Mouse (Mus musculus): ENCODE results near the gene Ablim1.
A peak's percentile ranks its signal among the peaks of the same experiment; 100 is the strongest.

The Ablim1 gene

GRCm38 (mm10) chr19:57255157-57255556 lies 59.6 kb downstream of the Ablim1 start:
- DNase-seq: peak; percentile 49

DNA sequence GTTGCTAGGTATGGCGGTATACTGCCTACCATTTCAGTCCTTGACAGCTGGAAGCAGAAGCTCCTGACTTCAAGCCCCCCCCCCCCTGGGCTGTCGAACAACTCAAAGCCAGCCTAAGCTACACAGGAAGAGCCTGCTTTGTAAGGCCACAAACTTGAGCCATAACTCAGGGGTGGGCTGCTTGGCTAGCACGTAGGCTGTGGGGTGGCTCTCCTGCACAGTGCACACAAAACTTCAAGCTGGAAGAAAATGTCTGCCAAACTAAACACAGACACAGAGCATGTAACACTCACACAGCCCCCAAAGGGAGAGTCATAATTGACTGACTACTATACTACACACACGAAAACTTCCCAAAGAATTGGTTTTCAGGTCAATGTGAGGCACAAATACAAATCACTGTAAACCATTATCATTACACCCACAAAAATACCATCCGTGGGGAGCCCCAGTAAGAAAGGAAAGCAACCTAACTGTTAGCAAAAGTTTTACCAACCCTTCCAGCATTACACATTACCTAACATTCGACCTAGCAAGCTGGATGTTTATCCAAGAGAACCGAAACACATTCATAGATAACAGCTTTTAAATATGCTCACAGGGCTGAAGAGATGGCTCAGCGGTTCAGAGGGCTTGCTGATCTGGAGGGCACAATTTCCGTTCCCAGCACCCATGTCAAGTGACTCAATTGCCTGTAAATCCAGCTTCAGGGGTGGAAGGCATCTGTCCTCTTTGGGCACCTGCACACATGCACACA lies 61.8 kb downstream of the Ablim1 start:
- DNase-seq: no peak

GRCm38 (mm10) chr19:57248781-57249180 lies 65.9 kb downstream of the Ablim1 start:
- no peak for DNase-seq

GRCm38 (mm10) chr19:57247221-57247620 lies 67.5 kb downstream of the Ablim1 start:
- DNase-seq: peak; percentile 55

DNA sequence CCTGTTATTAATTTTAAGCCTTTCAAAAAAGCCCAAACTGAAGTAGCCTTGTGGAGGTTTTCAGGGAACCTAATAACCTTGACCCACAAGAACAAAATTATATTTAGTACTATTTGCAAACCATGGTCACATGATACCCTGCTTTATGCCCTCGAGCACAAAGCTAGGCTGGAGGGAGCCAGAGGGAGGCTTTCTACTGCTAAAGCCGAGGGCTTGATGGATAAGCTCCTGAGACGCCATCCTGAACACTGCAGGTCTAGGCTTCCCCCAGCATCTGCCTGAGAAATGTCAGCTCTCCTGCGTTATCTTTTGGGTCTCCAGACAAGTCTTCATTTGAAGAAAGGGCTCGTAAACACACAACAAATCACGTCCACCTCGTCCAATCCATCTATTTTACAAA lies 70.4 kb downstream of the Ablim1 start:
- no peak for DNase-seq

DNA sequence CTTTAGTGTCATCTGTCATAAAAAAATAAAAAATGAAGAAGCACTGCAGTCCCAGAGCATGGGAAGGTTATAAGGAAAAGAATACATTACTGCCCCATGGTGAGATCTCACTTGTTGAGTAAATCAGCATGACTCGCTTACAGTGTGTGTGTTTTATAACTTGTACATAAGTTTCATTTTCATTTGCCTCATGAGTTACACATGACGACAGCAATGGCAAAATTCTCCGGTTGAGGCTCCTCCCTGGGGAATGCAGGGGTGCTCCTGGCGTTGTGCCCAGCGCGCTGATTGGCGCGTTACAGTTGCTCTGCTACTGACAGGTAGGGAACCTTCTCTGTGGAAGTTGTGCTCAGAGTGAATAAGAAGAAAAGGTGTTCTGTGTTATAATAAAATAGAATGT lies 71.1 kb downstream of the Ablim1 start:
- no peak for DNase-seq

DNA sequence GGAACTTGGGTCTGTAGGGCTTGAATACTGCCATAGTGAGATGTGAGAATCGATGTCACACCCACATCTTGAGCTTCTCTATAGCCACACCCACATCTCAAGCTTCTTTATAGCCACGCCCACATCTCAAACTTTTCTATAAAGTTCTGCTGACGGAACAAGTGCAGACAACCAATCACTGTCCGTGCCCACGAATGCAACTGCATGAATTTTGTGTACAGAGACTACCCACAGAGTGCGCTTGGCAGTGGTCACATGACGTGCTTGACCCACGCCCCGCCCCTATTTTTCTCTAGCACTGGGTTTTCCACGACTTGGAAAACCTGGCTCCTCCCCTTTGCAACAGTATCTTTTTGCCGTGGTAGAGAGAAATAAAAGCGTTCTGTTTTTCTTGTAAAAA lies 71.5 kb downstream of the Ablim1 start:
- no peak for DNase-seq

DNA sequence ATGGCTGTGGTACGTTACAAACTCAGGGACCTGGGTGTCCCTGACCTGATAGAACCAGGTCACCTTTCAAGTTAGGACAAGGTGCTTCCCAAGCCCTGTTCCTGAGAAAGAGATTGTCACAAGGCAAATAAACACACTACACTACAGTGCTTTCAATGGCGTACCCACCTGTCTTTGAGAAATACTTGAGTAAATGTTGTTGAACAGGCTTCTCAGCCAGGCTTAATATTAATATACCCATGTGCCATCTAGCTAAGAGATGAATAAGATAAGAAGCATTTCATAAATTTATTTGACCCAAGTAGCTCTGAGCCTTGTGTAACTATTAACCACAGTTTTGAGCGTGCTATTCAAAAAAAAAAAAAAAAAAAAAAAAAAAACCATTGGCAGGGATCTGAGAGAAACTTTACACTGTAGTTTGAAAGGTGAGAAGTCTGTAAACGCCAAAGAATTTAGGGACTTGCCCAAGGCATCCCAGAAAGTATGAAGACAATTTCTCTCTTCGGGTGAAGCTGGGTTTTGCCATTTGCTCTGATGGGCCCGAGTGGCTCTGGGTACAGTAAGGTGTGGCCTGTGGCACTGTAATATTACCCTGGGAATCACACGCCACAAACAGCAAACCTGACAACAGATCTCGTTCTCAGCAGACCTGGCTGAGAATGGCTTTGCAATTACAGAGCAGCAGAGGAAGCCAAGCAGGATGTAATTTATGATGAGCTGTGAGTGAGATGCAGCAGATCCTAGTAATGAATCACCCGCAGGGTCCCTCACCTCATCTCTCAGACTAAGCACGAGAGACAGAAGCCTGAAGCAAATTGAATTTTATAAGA lies 73.1 kb downstream of the Ablim1 start:
- peak; percentile 49 for DNase-seq

- DNase-seq: no peak
These were observed 74.5 kb downstream of the Ablim1 start for GRCm38 (mm10) chr19:57240259-57240658.

DNA sequence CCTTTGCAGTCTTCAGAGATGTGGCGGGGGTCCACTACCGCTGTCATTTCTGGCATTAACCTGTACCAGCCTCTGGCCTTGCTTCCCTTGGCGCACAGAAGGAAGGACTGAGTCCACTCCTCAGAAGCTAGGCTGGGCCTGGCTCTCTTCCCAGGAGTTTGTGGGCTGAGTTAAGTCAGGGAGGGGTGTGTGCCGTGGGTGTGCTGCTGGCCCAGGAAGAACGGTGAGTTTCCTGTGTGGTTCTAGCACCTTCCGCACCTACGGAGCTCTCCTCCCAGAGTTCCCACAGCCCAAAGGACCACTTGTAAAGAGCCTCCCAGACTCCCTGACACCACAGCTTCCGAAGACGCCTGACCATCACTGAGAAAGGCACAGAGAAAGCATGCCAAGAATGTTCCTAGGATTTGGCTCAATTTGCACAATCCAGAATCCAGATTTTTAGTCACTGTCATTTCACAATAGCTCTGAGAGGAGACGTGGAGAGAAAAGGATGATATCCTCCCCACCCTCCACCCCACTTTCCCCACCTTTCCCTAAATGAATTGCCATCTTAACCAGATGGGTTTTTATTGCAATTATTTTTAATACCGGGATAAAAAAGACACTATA lies 75.4 kb downstream of the Ablim1 start:
- no peak for DNase-seq

- DNase-seq: no peak
These were observed 76.3 kb downstream of the Ablim1 start for GRCm38 (mm10) chr19:57238461-57238860.

DNA sequence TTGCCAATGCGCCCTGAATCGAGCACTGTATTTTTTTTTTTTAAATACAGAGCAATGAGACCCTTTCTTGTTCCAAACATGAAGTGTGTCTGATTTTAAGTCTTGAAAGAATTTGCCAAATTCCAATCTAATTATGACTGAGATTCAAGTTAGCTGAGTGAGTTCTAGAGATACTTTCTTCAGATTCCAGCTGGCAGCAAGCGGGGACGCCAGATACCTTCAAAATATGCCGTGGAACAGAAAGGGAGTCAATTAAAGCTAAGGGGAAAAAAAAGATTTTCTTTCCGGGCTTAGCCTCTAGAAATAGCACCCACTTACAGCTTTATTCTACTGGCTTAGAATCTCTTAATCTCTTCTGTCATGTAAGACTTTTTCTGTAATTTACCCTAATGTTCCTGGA lies 77.2 kb downstream of the Ablim1 start:
- no peak for DNase-seq

DNA sequence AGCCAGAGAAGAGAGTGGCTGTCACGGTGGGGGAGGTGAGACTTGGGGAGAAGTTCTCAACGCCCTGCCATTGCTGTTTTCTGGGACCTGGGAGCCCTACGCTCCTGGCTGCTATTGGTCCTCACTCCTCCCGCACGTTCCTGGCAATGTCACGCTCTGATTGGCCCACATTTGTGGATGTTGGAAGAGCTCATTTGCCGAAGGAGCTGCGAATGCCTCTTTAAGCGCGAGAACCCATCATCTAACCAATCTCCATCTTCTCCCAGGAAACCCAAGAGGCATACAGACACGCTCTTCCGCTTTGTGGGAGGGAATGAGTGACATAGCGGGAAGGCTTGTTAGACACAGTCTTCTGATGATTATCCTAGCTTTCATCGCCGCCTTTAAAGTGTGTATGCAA lies 78.1 kb downstream of the Ablim1 start:
- no peak for DNase-seq

DNA sequence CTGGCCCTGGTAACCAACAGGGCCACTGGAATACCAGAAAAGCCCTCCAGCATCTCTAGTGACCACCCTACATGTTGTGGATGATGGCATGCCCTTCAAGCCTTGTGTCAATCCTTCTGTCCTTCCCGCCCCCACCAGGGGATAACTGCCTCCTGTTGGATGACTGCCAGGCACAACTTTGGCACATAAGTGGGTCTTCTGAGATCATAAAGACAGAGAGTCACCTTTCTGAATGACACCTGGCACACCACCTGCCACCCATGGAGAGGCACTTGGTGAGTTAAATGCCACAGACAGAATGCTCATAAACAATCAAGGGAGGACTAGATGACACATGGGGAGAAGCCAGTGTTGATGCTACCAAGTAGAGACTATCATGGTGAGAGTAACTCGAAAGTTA lies 78.8 kb downstream of the Ablim1 start:
- no peak for DNase-seq

DNA sequence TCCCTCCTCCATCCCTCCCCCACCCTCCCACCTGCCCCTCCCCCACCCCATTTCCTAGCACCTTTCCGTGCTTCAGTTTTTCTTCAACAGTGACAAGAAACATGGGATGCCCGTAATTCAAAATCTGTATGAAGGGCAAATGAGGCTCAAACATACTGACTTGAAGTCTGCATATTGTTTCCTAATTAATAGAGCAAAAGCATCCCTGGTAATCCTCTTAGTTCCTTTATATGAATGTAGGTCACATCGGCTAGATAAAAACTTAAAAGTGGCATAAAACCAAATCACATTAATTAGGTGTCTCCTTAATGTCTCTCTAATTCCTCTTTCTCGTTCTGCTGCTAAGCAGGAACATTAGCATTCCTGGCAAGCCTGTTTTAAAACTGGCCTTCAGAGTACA lies 83.7 kb downstream of the Ablim1 start:
- DNase-seq: peak; percentile 81

DNA sequence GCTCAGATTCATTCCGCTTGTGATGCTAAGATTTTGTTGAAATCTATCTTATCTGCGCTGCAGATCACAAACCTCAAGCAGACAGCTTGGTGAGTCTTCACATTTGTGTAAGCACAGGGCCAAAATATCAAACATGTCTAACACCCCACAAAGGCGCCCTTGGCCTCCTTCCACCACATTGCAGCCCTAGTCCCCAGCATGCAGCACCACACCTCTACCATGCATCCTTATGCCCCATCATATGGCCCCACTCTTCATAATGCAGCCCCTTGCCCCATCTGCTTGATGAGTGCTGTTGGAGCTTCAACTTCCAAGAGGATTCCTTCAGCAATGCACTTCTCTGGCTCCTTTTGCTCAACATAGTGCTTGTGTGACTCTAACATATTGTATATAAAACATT lies 85.6 kb downstream of the Ablim1 start:
- no peak for DNase-seq

GRCm38 (mm10) chr19:57228576-57228975 lies 86.1 kb downstream of the Ablim1 start:
- no peak for DNase-seq

DNA sequence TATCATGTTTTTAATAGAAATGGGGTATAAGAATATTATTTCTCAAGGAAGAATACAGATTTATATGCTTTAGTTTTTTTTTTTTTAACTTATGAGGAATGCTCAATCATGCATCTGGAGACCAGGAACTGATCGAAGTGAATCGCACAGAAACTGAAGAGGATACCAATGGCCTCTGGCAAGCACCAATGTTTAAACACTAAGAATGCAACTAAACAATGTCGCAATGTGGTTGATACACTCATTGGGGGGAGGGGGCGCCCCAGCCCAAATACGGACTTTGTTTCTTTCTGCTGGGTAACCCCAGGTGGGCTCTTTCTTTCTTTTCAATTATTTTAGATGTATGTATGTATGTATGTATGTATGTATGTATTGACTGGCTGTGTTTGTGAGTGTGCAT lies 90.3 kb downstream of the Ablim1 start:
- DNase-seq: no peak

GRCm38 (mm10) chr19:57223686-57224085 lies 91.0 kb downstream of the Ablim1 start:
- DNase-seq: no peak

DNA sequence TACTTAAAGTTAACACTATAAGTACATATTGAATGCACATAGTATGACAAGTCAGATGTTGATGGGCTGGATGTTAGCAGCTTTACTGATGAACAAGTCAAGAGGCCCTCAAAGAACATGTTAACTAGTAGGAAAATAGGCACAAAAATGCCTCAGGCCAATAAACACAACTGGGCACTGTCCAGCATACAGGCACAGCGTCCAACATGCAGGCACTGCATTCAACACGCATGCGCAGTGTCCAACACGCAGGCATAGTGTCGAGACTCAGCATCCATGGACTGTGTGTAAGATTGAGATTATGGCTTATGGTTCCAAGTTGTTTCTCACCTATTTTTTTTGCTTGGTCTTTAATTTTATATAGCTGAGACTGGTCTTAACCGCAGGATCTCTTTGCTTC lies 92.1 kb downstream of the Ablim1 start:
- no peak for DNase-seq

DNA sequence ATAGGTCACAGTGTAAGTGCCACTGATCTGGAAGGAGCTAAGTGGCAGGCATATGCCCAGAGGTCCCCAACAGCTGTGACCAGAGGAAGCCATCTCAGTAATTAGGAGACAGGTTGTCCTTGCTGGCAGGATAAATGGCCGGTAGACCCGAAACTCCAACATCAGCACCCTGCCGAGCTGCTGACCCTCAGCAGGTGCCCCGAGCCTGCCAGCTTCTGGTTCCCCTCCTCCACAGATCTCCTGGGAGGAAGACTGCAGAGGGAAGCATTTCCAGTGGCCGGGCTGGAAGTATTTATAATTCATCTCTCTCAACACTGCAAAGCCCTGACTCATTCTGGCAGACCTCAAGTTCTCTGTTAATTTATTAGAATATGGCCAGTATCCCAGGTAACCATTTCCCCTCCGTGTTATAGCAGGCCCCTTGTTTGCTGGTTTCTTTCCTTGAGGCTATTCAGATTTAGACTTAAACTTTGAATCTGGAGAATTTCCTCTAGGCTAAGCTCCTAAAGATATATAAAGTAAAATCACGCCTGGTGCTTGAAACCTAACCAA lies 93.0 kb downstream of the Ablim1 start:
- DNase-seq: no peak

DNA sequence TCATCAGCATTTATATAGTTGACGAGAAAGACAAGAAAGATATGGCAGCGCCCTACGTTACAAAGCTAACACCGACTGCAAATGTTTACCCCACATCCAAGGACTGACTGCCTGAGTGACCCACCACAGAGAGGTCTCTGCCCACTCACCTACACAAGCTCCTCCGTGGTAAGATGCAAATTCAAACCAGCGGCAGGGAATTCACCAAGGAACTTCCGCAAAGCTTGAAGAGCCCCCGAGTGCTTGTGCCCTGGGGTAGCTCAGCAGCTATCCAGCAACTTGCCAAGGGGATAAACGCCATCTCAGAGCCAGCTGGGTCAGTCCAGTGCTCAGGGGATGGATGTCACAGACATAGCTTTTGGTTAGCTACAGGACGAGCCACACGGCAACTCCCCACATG lies 95.0 kb downstream of the Ablim1 start:
- no peak for DNase-seq

DNA sequence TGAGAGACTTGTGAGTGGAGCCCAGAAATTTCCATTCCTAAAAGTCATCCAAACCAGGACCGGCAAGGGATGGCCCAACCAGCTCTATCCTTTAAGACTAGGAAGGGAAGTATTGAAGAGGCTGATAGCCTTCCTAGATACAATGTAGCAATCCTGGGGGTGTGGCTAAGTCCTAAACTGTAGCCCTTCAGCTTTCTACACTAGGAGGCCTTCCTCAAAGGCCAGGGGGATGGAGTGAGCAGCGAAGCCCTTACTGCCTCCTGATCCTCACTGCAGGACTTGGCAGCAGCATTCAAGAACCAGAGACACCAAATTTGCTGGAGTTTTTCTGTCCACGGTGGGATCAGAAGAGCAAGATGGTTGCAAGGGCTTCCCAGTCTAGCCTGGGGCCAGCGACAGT lies 97.6 kb downstream of the Ablim1 start:
- no peak for DNase-seq

GRCm38 (mm10) chr19:57215527-57215926 lies 99.2 kb downstream of the Ablim1 start:
- peak; percentile 59 for DNase-seq

Measured in retina, postnatal 1 day (tissue).